10 mouse cellular contexts compared by ENCODE assay signal in genomic region chr11:86436843-86437242, GRCm38 (mm10). TPM values are rescaled to one million over a fixed set of nuclear protein-coding genes. Genes with fewer than 3 reads are reported as not detected.
DNase-seq lines count a peak whose midpoint lies in the region; ATAC-seq and TF ChIP-seq lines count a peak whose summit lies in the region.
"Had no signal": no experiment of that assay in that cellular context is flagged by ENCODE, and none has a peak within 500 bp of the region (broad histone marks: within the 10 kb centered on the region; RNA-seq: fewer than 3 reads in every experiment).

No protein-coding gene starts in this region.

- no peak overlapping the region for H3K4me3 ChIP-seq in heart, embryonic 12.5 days
- H3K4me3 ChIP-seq in testis, adult 2 months (ENCODE audit: control insufficient read depth, low read depth, low read length), result no peak overlapping the region
- H3K4me3 ChIP-seq: embryonic facial prominence, embryonic 12.5 days; neural tube, embryonic 12.5 days had no signal

- H3K9me3 ChIP-seq in heart, embryonic 12.5 days (replicated peaks), result no peaks in the 10 kb centered on the region
- H3K9me3 ChIP-seq: embryonic facial prominence, embryonic 12.5 days; neural tube, embryonic 12.5 days had no signal

- no peak for DNase-seq in heart, adult 9 months (ENCODE audit: low spot score in 2 of 2)
- no peak for DNase-seq in testis, postnatal 14 days (ENCODE audit: low spot score)
- peak; percentile 79 for DNase-seq in embryo, embryonic 11 days
- DNase-seq in layer of hippocampus, postnatal 10 days (ENCODE audit: low spot score in 2 of 2), result peak; percentile 29 to 31
- DNase-seq in spleen, adult 12 weeks (ENCODE audit: low spot score), result peak; percentile 4
- no peak for DNase-seq in frontal cortex, postnatal 25 days (ENCODE audit: low spot score in 2 of 2)

- no peaks in the 10 kb centered on the region for H3K36me3 ChIP-seq in heart, embryonic 12.5 days
- H3K36me3 ChIP-seq in testis, adult 2 months (ENCODE audit: control insufficient read depth, insufficient read depth, low read length), result no peaks in the 10 kb centered on the region
- H3K36me3 ChIP-seq: embryonic facial prominence, embryonic 12.5 days; neural tube, embryonic 12.5 days had no signal

- H3K4me1 ChIP-seq in heart, embryonic 12.5 days (replicated peaks), result no peaks in the 10 kb centered on the region; the same call in 1 of the 2 replicates
- peaks cover 6% of the 10 kb centered on the region for H3K4me1 ChIP-seq in testis, adult 2 months (ENCODE audit: control insufficient read depth, insufficient read depth, low read length)
- H3K4me1 ChIP-seq: embryonic facial prominence, embryonic 12.5 days had no signal

- 20% methylated on average over 5 of the region's 5 CpGs for WGBS in heart, embryonic 12.5 days

- no peak for TF ChIP-seq POLR2A in testis, adult 2 months (IDR thresholded peaks at IDR 0.05; ENCODE audit: control insufficient read depth, low read depth, low read length)

- H3K4me2 ChIP-seq in heart, embryonic 12.5 days, result peak overlapping the region; percentile 14; the same call in 1 of the 2 replicates
- H3K4me2 ChIP-seq: embryonic facial prominence, embryonic 12.5 days; neural tube, embryonic 12.5 days had no signal

- ATAC-seq in heart, embryonic 12.5 days (ENCODE audit: insufficient number of reproducible peaks, low FRiP score), result no peak

- H3K27ac ChIP-seq in heart, embryonic 12.5 days (ENCODE audit: poor library complexity, severe bottlenecking), result no peak overlapping the region
- no peak overlapping the region for H3K27ac ChIP-seq in testis, adult 2 months (ENCODE audit: control insufficient read depth, insufficient read depth, low read depth, low read length)
- H3K27ac ChIP-seq: embryonic facial prominence, embryonic 12.5 days; neural tube, embryonic 12.5 days had no signal

- TF ChIP-seq CTCF in testis, adult 2 months (IDR thresholded peaks at IDR 0.05; ENCODE audit: control insufficient read depth, insufficient read depth, insufficient replicate concordance, low read depth, low read length), result peak; percentile 25; the same call in 1 of the 2 replicates

- no peak overlapping the region for H3K9ac ChIP-seq in heart, embryonic 12.5 days
- H3K9ac ChIP-seq: embryonic facial prominence, embryonic 12.5 days; neural tube, embryonic 12.5 days had no signal

- H3K27me3 ChIP-seq in heart, embryonic 12.5 days (replicated peaks), result no peaks in the 10 kb centered on the region; the same call in 1 of the 2 replicates
- H3K27me3 ChIP-seq in testis, adult 2 months (ENCODE audit: control insufficient read depth, insufficient read depth, low read length), result no peaks in the 10 kb centered on the region
- H3K27me3 ChIP-seq: embryonic facial prominence, embryonic 12.5 days; neural tube, embryonic 12.5 days had no signal

RNA-seq across cellular contexts. Expression of gene Rnft1, which starts 47.6 kb away (rescaled TPM):
- polyA plus RNA-seq in heart, embryonic 12.5 days (2016; fragmentation: Nextera tagmentation; extraction: Ambion mirVana), result 45.3 and 46.8 TPM in 2 replicates
- polyA plus RNA-seq in testis, adult 2 months (2012; rRNA removed), result 24.6 and 25.1 TPM in 2 replicates
- total RNA-seq in layer of hippocampus, postnatal 10 days (2021), result 10 to 100 TPM; 19.9 to 21.1 TPM

Comparison
In these comparisons a context has a peak if more than half of its experiments do, and no peak if none do; other contexts are left out.
1. DNase-seq: peak in embryo, embryonic 11 days (single experiment), layer of hippocampus, postnatal 10 days (2 of 2) and spleen, adult 12 weeks (single experiment); none in heart, adult 9 months (0 of 2), testis, postnatal 14 days (single experiment) and frontal cortex, postnatal 25 days (0 of 2).